In the genomic region with DNA sequence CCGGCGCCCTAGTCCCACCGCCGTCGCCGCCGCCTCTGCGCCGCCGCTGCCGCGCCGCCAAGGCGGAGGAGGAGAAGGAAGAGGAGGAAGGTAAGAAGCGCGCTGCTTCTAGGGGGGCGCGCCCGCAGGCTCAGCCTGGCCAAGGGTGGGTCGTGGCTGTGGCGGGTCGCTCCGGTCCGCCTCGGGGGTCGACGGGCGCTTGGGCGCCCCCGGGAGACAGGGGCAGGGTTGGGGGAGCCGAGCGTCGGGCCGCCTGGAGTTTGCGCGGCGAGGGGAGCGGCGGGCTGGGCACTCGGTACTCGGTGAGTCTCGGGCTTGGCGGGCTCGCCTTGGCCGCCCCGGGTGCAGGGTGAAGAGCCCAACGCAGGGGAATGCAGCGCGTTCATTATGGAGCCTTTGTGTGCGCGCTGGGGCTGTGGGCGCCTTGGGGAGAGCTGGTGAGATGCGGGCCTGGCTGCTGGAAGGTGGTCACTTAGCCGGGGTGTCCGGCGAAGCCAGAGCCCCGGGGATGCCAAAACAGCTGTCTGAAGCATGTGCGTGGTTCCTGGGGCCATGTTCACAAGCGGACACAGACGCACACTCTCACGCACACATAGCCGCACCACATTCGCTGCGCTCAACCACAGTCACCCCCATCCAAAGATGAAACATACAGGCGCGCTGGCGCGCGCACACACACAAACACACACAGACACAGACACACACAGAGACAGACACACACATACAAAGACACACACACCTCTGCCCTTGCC, we compare ENCODE assay signal across 8 mouse cellular contexts.
A peak's percentile ranks its signal among the peaks of the same experiment; 100 is the strongest.
DNase-seq lines count a peak whose midpoint lies in the region; ATAC-seq and TF ChIP-seq lines count a peak whose summit lies in the region.

No protein-coding gene starts in this region.

- no peaks in the 10 kb centered on the region for H3K9me3 ChIP-seq in kidney, postnatal 0 days (replicated peaks; ENCODE audit: low read length)
- no peaks in the 10 kb centered on the region for H3K9me3 ChIP-seq in embryonic facial prominence, embryonic 10.5 days
- no peaks in the 10 kb centered on the region for H3K9me3 ChIP-seq in hindbrain, postnatal 0 days (ENCODE audit: low read length)

- H3K9ac ChIP-seq in kidney, postnatal 0 days (ENCODE audit: low read depth, low read length): no peak overlapping the region
- peak overlapping the region; percentile 51 for H3K9ac ChIP-seq in hindbrain, postnatal 0 days (replicated peaks; ENCODE audit: low read length)

- WGBS in kidney, postnatal 0 days: 26% methylated on average over 58 of the region's 69 CpGs
- 19% methylated on average over 69 of the region's 69 CpGs for whole genome bisulfite sequencing in embryonic facial prominence, embryonic 10.5 days
- WGBS in hindbrain, postnatal 0 days: 32% methylated on average over 58 of the region's 69 CpGs

- H3K27ac ChIP-seq in kidney, postnatal 0 days: no peak overlapping the region
- H3K27ac ChIP-seq in embryonic facial prominence, embryonic 10.5 days (replicated peaks): peak overlapping the region; percentile 66; the same call in 1 of the 2 replicates
- H3K27ac ChIP-seq in hindbrain, postnatal 0 days: peak overlapping the region; percentile 58

- peaks cover 19% of the 10 kb centered on the region; the same call in 1 of the 2 replicates for H3K27me3 ChIP-seq in kidney, postnatal 0 days (ENCODE audit: insufficient read depth, low read length)
- peaks cover 99% of the 10 kb centered on the region for H3K27me3 ChIP-seq in embryonic facial prominence, embryonic 10.5 days (replicated peaks; ENCODE audit: low read depth, poor library complexity, severe bottlenecking)
- no peaks in the 10 kb centered on the region for H3K27me3 ChIP-seq in hindbrain, postnatal 0 days (ENCODE audit: insufficient read depth, low read length)

- DNase-seq in kidney, postnatal 0 days (ENCODE audit: low spot score): no peak
- DNase-seq in kidney, adult 11 months: no peak
- DNase-seq in embryonic facial prominence, embryonic 10.5 days (ENCODE audit: low spot score): peak; percentile 53
- peak; percentile 39 for DNase-seq in hindbrain, postnatal 0 days (ENCODE audit: low spot score)
- DNase-seq in mesoderm, embryonic 11.5 days (ENCODE audit: low read depth, low spot score): peak; percentile 14
- peak; percentile 3 for DNase-seq in testis, postnatal 14 days (ENCODE audit: low spot score)

- peak overlapping the region; percentile 41 for H3K4me3 ChIP-seq in kidney, postnatal 0 days (replicated peaks; ENCODE audit: low read depth, low read length)
- peak overlapping the region; percentile 68 for H3K4me3 ChIP-seq in embryonic facial prominence, embryonic 10.5 days
- H3K4me3 ChIP-seq in hindbrain, postnatal 0 days (ENCODE audit: low read length): peak overlapping the region; percentile 57

- TF ChIP-seq CTCF in kidney, postnatal 0 days (IDR thresholded peaks at IDR 0.05; ENCODE audit: low read depth): no peak
- TF ChIP-seq CTCF in hindbrain, postnatal 0 days (IDR thresholded peaks at IDR 0.05; ENCODE audit: low read depth): no peak

- no peaks in the 10 kb centered on the region for H3K36me3 ChIP-seq in kidney, postnatal 0 days (ENCODE audit: insufficient read depth, low read length)
- H3K36me3 ChIP-seq in embryonic facial prominence, embryonic 10.5 days (replicated peaks): no peaks in the 10 kb centered on the region
- H3K36me3 ChIP-seq in hindbrain, postnatal 0 days (ENCODE audit: insufficient read depth, low read length): no peaks in the 10 kb centered on the region

- ATAC-seq in kidney, postnatal 0 days (replicated peaks; ENCODE audit: low FRiP score, low read depth): no peak
- peak; percentile 48 for ATAC-seq in hindbrain, postnatal 0 days
- no peak for ATAC-seq in megakaryocyte, adult 5-6 weeks (ENCODE audit: poor library complexity, severe bottlenecking)
- no peak for ATAC-seq in megakaryocyte-erythroid progenitor cell, adult 5-6 weeks (replicated peaks; ENCODE audit: low FRiP score, low TSS enrichment, poor library complexity, severe bottlenecking)

- H3K4me1 ChIP-seq in kidney, postnatal 0 days (replicated peaks; ENCODE audit: insufficient read depth, low read length): no peaks in the 10 kb centered on the region
- H3K4me1 ChIP-seq in embryonic facial prominence, embryonic 10.5 days: 0 out of 2 replicates have a peak, but pooled peaks cover 8% of the 10 kb centered on the region
- H3K4me1 ChIP-seq in hindbrain, postnatal 0 days (ENCODE audit: insufficient read depth, low read length): no peaks in the 10 kb centered on the region

- H3K4me2 ChIP-seq in kidney, postnatal 0 days (ENCODE audit: low read length): peak overlapping the region; percentile 81
- H3K4me2 ChIP-seq in hindbrain, postnatal 0 days (ENCODE audit: low read depth, low read length): peak overlapping the region; percentile 56

Comparison
In these comparisons a context has a peak if more than half of its experiments do, and no peak if none do; other contexts are left out.
1. DNase-seq: peak in embryonic facial prominence, embryonic 10.5 days (single experiment), hindbrain, postnatal 0 days (single experiment), mesoderm, embryonic 11.5 days (single experiment) and testis, postnatal 14 days (single experiment); none in kidney, postnatal 0 days (single experiment) and kidney, adult 11 months (single experiment).
2. Peak in every context shown above with its lines, with median percentiles within 50 percentile points of each other: H3K4me3 ChIP-seq.